7 mouse cellular contexts compared by ENCODE assay signal in genomic region chr14:56575969-56576901, GRCm38 (mm10). TPM values are rescaled to one million over a fixed set of nuclear protein-coding genes. Genes with fewer than 3 reads are reported as not detected.
DNase-seq lines count a peak whose midpoint lies in the region; ATAC-seq and TF ChIP-seq lines count a peak whose summit lies in the region.

No protein-coding gene starts in this region.

- DNase-seq in ES-E14 (ENCODE audit: low read depth, low spot score), result no peak
- no peak for DNase-seq in heart, postnatal 0 days (ENCODE audit: low spot score)
- DNase-seq in lung, postnatal 36 days, result peak; percentile 21
- DNase-seq in yolk sac, embryonic 10.5 days (ENCODE audit: low spot score), result no peak
- DNase-seq in kidney, postnatal 4 days, result no peak
- no peak for DNase-seq in testis, postnatal 14 days (ENCODE audit: low spot score)

- in situ Hi-C loops in ES-E14 (cut with MboI; ENCODE audit: low sequenced_read_pairs in 2 of 2, unreplicated experiment in 2 of 2), result no loop called here

- ATAC-seq in CD4-positive, CD25-positive, alpha-beta regulatory T cell, adult 4 months, result peak; percentile 67
- ATAC-seq in heart, postnatal 0 days (ENCODE audit: insufficient read depth, low read depth), result no peak

- no peaks in the 10 kb centered on the region for H3K9me3 ChIP-seq in ES-E14 (ENCODE audit: control insufficient read depth, insufficient read depth, low read depth, low read length)
- no peaks in the 10 kb centered on the region for H3K9me3 ChIP-seq in heart, postnatal 0 days (replicated peaks; ENCODE audit: control insufficient read depth, low read length)

- H3K27me3 ChIP-seq in heart, postnatal 0 days (ENCODE audit: control insufficient read depth, insufficient read depth, low read length), result no peaks in the 10 kb centered on the region

- TF ChIP-seq CTCF in heart, postnatal 0 days (IDR thresholded peaks at IDR 0.05; ENCODE audit: low read depth), result no peak

- H3K4me3 ChIP-seq in ES-E14 (ENCODE audit: insufficient read depth in 1 of 2, low read depth in 1 of 2, low read length in 2 of 2, poor library complexity in 1 of 2, severe bottlenecking in 1 of 2), result peak overlapping the region; percentile 64 to 79
- H3K4me3 ChIP-seq in heart, postnatal 0 days (ENCODE audit: low read depth, low read length), result peak overlapping the region; percentile 75

- peak overlapping the region; percentile 64 for H3K4me2 ChIP-seq in heart, postnatal 0 days (ENCODE audit: low read depth, low read length)

- WGBS in heart, postnatal 0 days, result 58% methylated on average over 18 of the region's 18 CpGs

- peaks cover 3 to 5% of the 10 kb centered on the region in 2 experiments; a peak in 3 of 4 replicates for H3K4me1 ChIP-seq in ES-E14 (ENCODE audit: control insufficient read depth in 2 of 2, insufficient read depth in 2 of 2, low read length in 2 of 2, poor library complexity in 1 of 2)
- peaks cover 12% of the 10 kb centered on the region for H3K4me1 ChIP-seq in heart, postnatal 0 days (ENCODE audit: control insufficient read depth, insufficient read depth)

- TF ChIP-seq EP300 in heart, postnatal 0 days (IDR thresholded peaks at IDR 0.05; ENCODE audit: low read depth), result no peak

- no peaks in the 10 kb centered on the region for H3K36me3 ChIP-seq in ES-E14 (ENCODE audit: control insufficient read depth, insufficient read depth, low read length, poor library complexity, severe bottlenecking)
- peaks cover 14% of the 10 kb centered on the region for H3K36me3 ChIP-seq in heart, postnatal 0 days (replicated peaks; ENCODE audit: control insufficient read depth, insufficient read depth, low read length)

- no peak overlapping the region for H3K27ac ChIP-seq in ES-E14 (ENCODE audit: insufficient read depth, low read depth, low read length, poor library complexity, severe bottlenecking)
- H3K27ac ChIP-seq in heart, postnatal 0 days (ENCODE audit: low read depth), result peak overlapping the region; percentile 80

- no peak overlapping the region for H3K9ac ChIP-seq in ES-E14 (ENCODE audit: insufficient read depth, low read depth, low read length, poor library complexity, severe bottlenecking)
- peak overlapping the region; percentile 67 for H3K9ac ChIP-seq in heart, postnatal 0 days (replicated peaks; ENCODE audit: low read depth, low read length)

TF ChIP-seq in ES-E14, 5 proteins besides CTCF, POLR2A, EP300 and RAD21:
- TF ChIP-seq ZNF384 (IDR thresholded peaks at IDR 0.05; ENCODE audit: low read depth, low read length) (no peak), MAFK (IDR thresholded peaks at IDR 0.05; ENCODE audit: insufficient read depth, low read depth, low read length) (no peak), HCFC1 (IDR thresholded peaks at IDR 0.05; ENCODE audit: borderline replicate concordance, insufficient read depth, low read length) (no peak), ZC3H11A (IDR thresholded peaks at IDR 0.05; ENCODE audit: borderline replicate concordance, low read depth, low read length) (no peak), CHD2 (IDR thresholded peaks at IDR 0.05; ENCODE audit: low read depth, low read length) (no peak)
TF ChIP-seq in ES-E14: peak in this region for 0.

RNA-seq across cellular contexts. Expression of gene Parp4, which starts 0.8 kb away (rescaled TPM):
- polyA plus RNA-seq in CD4-positive, CD25-positive, alpha-beta regulatory T cell, adult 4 months (2017; shearing (Covaris generic)), result 10 to 100 TPM; 47.3 to 49.6 TPM
- 1.7 and 1.8 TPM in 2 replicates for total RNA-seq in ES-E14 (2012; rRNA removed)
- total RNA-seq in heart, postnatal 0 days (2014; rRNA removed; ENCODE audit: low replicate concordance), result 7.3 and 12.3 TPM in 2 replicates
- 9.8 and 10.1 TPM in 2 replicates for polyA plus RNA-seq in heart, postnatal 0 days (2015; fragmentation: Nextera tagmentation; extraction: Ambion mirVana)

RNA-seq across cellular contexts. Expression of gene Cenpj, which starts 1.0 kb away (rescaled TPM):
- 10 to 100 TPM; 13.0 to 14.5 TPM for polyA plus RNA-seq in CD4-positive, CD25-positive, alpha-beta regulatory T cell, adult 4 months (2017; shearing (Covaris generic))
- total RNA-seq in ES-E14 (2012; rRNA removed), result 4.5 and 6.9 TPM in 2 replicates
- 3.2 and 14.3 TPM in 2 replicates for total RNA-seq in heart, postnatal 0 days (2014; rRNA removed; ENCODE audit: low replicate concordance)
- 2.5 and 2.8 TPM in 2 replicates for polyA plus RNA-seq in heart, postnatal 0 days (2015; fragmentation: Nextera tagmentation; extraction: Ambion mirVana)
